Mouse (Mus musculus) heart, postnatal 4 days (tissue): ENCODE data around the gene Galnt7. TPM values are rescaled to one million over a fixed set of nuclear protein-coding genes. Genes with fewer than 3 reads are reported as not detected.

ENCODE experiments used
- DNase-seq: peaks from one replicate; pipeline ENCODE4 v3.0.0; 2021
- total RNA-seq, 2 experiments: library from RNA; stranded (reverse); gene quantifications; 2 replicates each; pipeline ENCODE4 v1.2.3; 2021

Galnt7 gene
- total RNA-seq, 2 experiments from 2014 or later: 5.1 to 5.5 TPM

DNA sequence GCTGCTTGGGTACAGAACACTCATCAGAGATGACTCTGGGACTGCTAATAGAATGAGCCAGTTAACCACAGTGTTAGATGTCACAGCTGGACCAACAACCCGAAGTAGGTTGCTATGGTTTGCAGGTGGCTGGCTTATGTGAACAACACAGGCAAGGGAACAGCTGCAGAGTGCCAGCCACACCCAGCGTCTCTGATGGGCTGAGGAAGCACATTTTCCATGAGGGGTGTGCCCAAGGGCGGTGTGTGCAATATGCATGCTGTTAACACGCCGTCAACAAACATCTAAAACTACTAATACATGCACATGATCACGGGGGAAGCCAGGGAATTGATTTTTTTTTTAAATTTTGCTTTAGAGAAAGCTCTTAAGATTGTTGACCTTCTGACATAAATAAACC lies 73.0 kb downstream of the Galnt7 start:
- DNase-seq: no peak

DNA sequence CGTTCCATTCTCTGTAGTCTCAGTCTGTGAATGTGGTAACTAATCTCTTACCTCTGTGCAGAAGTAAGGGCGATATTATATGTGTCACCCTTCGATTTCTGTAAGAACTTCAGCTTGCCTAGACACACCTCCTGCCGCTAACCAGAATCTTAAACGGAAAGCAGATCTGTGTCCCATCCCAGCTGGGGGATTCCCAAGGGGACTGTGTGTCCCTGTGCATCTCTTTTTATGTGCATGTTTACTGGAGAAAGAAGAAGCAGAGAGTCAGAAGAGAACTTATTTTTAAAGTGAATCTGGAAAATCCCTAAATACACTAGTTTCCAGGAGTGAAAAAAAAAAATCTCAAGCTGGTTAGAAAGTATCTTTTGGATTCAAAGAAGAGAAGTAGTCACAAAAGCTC lies 75.5 kb downstream of the Galnt7 start:
- no peak for DNase-seq

DNA sequence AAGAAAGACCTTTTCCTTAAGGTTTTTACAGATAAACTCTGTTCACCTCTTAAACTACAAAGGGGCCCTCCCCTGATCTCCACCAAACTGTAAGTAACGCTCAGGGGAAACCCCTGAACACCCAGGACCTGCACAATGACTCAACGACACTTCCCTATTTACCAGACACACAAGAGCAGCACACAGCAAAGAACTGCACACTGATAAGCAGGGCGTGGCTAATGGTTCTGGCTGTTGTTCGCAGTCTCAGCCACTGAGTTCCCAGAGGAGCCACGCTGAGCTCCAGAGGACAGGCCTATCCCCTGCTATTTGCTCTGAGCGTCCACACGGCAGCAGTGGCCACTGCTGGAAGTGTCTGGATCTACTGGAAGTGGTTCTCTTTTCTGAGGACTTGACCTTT lies 76.6 kb downstream of the Galnt7 start:
- peak; percentile 71 for DNase-seq

DNA sequence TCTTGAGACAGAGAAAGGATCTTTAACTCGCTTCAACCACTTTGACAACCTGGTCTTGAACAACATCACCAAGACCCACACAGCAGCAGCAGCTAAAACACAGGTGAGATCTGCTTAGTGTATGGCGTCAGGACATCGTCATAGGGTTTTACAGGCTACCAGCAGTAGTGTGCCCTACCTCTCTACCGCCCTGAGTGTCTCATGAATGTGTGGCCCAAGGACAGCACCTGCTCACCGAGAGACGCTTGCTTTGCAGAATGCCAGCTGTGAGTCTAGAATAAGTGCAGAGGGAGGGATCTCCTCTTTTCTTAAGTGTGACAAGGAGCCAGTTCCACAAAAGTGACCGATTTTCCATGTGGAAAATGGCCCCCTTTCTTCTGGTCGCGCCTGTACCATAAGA lies 77.5 kb downstream of the Galnt7 start:
- no peak for DNase-seq

DNA sequence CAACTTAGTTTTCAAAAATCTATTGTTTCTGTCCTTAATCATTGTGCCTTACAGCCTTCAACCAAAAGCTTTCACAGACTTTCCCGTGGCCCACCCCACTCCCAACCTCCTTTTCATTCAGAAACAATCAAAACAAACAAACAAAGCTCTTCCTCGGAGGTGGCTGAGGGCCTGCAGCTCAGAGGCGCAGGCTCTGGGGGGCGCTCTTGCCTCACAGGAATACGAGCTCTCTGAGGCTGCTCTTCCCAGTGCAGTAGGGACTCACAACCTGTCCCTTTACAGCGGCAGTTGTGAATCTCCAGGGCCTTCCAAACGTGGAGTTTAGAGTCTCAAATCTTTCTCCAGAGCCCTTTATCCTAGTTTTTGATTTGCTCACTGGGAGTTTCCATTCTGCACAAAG lies 78.4 kb downstream of the Galnt7 start:
- peak; percentile 80 for DNase-seq

DNA sequence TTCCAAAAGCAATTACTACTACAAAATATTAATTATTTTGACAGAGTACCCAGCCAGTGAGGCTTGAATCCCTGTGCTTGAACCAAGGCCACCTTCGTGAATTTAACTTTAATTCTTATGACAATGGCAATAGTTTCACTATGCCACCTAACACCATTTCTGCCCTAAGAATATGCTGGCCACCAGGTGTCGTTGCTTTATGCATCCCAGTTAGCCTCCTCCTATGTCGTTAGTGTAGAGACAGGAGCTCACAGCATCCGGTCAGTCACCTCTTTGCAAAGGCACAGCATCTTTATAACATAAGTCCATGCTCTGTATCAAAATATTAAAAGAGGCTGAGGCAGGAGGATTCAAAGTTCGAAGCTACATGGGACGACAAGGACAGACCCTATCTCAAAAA lies 79.0 kb downstream of the Galnt7 start:
- no peak for DNase-seq

DNA sequence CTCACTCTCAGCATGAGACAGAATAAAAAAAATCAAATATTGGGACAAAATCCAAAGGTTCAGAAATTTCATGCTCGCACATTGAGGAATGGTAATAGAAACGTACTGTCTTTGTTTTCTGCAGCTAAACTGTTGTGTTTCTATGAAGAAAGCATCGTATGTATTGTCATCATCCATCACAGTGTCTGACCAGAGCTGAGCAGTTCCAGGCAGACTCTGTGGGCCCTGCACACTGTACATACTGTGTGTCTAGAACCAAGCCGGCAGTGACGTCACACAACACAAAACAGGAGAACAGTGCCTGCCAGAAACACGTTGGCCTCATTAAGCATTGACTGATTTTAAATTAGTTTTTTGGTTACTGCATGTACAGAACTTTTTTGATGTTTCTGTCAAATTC lies 82.9 kb downstream of the Galnt7 start:
- no peak for DNase-seq

DNA sequence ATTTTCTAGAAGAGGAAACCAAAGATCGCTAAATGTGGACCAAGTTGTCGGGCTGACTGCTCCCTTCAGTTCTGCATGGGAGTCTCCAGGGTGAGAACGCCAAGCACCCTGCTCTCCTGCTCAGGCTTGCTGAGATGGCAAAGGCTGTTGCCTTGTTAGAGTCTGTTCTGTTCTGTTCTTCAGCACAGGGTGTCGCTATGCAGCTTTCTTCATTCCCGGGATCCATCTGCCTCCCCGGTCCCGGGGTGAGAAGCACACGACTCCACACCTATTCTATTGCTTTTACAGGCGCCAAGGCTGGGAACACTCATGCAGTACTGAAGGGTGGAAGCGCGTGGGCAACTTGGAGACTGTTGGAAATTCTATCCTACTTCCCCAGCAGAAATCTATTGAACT lies 83.4 kb downstream of the Galnt7 start:
- no peak for DNase-seq

DNA sequence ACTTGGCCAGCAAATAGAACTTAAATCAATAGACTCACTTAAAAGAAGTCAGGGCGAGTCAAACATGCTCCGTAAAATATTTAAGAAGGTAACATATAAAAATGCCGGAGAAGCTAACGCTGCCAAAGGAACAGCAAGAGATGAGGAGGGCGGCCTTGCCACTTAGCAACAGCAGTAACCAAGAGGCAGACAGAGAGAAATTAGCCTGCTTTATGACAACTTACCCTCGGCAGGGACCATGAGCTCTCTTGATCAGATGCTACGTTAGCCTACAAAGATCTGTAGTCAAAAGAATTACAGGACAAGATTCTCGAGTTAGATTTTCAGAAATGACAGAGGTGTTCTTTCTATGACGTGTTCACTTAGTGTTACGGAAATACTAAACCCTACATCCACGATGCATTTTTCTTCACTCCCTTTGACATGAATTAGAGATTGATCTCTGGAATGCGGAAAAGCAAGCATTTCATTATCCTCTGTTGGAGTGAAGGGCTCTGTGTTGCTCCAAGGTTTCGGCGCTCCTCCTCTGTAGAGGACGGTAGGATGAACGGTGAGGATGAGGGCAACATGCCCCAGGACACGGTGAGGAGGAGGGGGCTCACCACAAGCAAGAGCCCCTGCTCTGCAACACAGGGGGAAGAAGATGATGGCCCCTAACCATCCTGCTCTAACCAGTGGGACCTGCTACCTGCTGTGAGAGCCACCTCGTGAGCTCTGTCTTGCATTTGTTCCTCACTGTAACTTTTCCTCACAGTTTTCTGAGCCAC lies 84.0 kb downstream of the Galnt7 start:
- DNase-seq: no peak

DNA sequence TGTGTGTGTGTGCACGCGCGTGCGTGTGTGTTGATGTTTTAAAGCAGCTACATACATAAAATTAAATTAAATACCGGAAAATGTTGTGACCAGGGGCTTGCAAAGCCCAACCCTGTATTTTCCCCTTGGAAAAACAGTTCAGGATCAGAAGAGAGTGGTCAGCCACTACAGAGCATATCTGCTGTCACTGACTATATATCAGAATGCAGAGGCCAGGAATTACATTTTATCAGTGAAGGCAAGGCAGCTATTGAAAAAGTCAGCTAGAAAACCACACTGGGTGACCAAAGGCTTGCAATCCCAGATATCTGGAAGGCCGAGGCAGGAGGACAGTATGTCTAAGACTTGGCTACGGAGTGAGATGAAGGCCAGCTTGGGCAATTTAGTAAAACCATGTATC lies 84.8 kb downstream of the Galnt7 start:
- no peak for DNase-seq

DNA sequence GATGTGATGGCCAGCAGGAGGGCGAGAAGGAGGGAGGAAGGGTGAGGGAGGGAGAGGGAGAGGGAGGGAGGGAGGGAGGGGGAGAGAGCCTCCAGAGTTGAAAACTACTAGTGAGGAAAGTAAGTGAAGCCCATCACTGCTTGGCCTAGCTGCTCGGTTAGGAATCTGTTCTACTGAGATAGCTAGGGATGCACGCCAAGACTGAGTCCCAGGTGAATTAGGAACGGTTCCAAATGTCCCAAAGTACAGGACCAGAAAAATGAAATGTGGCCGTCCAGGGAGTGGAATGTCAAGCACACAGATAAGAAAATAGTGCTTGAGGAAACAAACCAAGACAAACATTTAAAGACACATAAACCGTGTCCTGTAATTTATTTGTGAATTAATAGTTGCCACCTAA lies 87.8 kb downstream of the Galnt7 start:
- DNase-seq: peak; percentile 13

DNA sequence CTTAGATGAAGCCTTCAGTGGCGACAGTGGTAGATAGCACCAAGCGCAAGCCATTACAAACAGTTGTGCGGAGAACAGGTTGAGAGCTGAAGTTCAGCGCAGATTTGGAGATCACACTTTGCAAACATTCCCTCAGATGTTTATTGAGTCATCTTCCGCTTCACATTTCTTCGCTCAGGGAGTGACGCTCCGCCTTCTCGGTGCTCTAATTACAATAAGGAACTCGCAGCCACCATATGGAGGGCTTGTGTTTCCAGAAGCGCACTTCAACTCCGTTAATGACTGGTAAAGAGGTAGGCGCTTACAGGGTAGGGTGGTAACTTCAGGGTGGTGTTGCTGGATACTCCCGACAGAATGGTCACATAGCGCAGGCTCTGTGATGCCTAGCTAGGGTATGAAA lies 89.1 kb downstream of the Galnt7 start:
- DNase-seq: no peak

DNA sequence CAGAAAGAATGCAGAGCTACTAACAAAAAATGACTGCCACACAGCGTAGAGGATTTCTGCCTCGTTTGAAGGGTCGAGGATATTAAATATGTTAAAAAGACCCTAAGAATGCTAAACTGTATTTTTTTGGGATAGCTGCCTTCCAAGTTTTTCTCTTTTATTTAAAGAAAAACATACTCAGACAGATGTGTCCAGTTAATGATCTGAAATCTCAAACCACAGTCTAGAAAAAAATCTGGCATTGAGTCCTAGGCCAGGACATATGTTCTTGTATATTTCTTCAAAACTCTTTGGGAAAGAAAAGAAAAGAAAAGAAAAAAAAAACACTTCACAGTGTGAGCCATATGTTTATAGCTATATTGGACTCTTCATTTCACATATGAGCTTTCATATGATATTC lies 90.1 kb downstream of the Galnt7 start:
- no peak for DNase-seq

DNA sequence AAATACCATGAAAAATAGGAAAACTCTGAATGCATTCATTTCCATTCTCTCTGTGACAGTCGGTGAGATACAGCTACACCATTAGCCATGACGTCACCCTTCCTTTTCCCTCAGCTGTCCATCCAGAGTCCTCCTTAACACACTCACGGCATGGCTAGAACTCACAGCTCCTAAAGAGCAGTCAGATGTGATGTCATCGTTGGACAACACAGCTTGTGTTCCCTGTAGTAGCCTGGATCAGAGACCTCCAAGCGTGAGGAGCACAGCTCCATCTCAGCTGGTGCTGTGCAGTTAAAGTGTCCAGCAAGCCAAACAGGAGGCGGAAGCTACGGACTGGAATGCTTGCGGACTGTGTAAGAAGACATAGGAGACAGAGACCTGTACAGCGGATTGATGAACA lies 91.9 kb downstream of the Galnt7 start:
- DNase-seq: no peak

DNA sequence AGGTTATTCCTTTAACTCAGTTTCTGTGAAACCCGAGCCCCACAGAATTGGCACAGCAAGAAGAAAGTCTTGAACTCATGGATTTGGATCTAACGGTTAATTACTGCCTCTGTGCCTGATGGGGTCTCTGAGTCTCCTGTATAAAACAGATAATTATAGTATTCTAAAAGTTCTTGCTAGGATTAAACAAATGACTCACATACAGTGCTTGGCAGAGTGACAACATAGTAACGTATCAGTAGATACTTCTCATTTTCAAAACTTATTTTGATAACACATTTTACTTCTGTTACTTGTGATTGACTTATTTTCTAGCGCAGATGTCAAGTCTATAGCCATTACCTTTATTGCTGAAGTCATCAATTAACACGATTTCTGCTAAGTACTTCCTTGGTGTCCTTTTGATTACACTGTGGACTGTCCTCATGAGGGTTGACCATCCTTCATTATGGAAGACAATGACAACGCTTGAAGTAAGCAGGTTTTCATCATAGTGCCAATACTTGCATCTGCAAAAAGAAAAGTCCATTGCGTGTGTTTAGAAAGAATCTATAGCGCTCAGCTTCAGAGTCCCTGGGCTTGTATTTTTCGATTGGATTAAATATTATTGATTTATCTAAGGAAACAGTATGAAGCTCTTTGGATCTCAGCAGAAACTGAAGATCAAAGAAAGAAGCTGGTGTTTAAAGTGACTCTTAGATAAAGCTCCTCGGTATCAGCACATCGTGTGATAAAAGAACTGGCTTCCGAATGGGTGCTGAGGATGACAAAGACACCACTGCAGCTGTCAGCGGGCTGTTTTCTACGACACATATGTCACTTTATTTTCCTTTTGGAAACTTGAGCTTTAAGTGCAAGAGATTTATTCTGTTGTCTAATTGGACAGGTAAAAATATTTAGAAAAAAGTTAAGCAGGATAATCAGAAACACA lies 100.5 kb downstream of the Galnt7 start:
- no peak for DNase-seq

DNA sequence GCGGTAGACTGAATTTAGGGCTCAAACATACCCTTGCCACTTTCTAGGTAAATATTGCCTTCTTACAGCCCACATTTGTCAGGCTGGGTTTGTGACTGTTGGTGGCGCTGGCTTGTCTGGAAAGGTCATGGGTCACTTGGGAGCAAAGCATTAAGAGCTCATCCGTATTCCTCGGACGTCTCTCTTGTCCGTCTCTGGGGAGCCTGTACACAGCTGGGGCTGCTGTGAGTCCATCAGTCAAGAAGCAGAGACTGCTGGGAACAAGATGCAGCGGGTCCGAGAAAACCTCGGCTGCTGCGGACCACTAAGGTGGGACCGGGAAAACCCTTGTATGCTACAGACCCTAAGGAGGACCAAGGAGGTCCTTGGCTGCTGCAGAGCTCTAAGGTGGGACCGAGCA lies 105.3 kb downstream of the Galnt7 start:
- no peak for DNase-seq

DNA sequence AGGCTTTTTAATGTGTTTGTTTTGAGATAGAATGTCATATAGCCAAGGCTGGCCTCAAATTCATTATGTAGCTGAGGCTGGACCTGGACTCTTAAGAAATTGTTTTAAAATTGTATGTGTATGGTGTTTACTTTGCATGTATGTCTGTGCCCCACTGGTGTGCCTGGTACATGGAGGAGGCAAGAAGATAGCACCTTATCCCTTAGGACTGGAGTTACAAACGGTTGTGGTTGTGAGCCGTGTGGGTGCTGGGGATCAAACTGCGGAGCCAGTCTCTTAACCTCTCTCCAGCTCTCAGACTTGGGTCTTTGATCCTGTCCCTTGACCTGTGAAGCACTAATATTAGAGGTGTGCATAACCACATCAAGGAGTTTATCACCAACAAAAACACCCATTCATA lies 106.0 kb downstream of the Galnt7 start:
- DNase-seq: no peak

DNA sequence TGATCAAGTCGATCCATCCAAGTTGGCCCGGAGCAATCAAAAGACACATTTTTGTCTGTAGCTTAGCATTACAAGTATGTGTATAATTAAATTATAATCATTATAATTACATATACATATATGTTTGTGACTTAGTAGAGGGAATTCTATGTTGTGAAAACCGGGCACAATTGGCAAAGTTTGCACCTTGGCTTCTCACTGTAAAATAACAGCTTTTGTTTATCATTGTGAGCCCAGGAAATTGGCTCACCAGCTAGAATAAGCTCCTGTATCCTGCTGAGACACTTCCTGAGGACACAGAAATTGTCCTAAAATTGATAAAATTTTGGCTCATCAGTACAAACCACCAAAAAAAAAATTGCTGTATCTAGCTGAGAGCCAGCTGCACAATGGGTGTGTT lies 106.4 kb downstream of the Galnt7 start:
- no peak for DNase-seq

DNA sequence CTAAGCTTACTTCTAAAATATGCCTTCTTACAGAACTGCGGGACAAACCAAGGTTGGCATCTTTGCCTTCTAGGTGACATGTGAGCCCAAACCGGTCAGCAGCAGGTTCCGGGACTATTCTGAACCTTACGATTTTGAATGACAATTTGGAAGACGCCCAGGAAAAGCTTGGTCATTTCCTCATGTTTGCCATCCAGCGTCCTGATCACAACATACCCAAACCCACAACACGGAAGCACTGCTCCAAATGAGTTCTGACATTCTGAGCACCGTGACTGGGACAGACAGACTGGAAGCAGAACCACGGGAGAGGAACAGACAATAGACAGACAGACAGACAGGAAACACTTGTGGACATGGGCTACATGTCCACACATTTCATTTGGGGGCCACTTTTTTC lies 111.4 kb downstream of the Galnt7 start:
- no peak for DNase-seq

DNA sequence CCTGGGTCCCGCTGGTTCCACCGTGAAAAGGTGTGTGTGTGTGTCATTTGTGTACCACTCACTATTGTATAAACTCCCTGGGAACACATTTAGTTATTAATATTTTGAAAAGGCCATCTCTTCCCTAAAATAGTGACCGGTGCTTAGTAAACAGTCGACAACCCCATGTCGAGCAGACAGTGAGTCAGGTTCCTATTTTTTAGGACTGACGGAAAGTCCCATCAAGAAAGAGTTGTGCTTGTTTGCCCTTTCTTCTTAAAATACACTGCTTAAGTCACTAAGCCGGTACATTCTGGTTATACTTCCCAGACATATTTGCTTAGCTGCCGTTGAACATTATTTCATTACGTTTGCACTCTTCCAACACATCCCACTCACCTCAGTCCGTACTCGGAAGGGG lies 111.9 kb downstream of the Galnt7 start:
- no peak for DNase-seq

DNA sequence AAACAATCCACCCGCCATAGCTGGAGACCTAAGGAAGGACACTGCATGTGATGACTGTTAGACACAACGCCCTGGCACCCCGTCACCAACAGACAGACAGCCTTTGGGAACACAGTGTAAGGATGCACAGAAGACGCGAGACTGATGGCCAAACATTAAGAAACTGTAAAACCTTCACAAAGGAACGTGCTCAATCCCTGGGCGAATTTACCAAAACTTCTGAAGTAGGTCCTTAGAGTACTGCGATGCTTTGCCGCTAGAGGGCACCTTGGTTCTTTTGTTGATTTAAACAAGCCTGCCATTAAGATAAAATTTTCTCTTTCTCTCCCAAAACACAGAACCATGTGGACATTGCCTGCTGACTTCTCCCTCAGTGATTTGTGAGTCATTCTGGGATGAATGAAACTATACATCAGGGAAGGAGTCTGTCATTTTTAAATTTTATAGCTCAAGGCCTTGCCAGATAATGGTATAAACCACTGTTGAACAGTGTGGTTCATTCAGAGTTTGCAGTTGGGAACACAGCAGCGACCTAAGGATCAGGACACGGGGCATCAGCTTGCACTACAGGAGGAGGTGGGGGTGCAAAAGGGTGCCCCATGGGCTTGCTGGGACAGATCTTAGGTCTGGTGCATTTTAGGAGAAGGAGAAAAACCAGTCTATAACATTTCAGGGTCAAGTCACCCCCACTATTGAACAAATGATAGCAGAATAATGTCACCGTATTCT lies 112.6 kb downstream of the Galnt7 start:
- peak; percentile 81 for DNase-seq

DNA sequence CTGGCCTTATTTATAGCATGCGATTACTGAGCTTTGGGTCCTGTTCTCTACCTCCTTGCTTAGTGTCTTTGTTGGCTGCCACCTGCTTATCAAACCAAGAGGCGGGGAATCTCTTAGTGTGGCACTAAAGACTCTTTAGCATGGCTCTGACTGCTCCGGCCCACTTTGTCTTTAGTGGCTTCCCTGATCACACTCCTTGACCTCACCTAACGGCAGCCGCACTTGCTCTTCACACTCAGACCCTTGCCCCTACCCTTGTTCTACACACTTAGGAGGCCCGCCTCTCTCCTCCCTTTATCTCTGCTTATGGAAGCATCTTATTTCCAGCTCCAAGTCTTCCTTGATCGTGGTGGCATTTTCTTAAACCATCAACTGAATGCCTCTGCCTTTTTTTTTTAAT lies 114.2 kb downstream of the Galnt7 start:
- no peak for DNase-seq

DNA sequence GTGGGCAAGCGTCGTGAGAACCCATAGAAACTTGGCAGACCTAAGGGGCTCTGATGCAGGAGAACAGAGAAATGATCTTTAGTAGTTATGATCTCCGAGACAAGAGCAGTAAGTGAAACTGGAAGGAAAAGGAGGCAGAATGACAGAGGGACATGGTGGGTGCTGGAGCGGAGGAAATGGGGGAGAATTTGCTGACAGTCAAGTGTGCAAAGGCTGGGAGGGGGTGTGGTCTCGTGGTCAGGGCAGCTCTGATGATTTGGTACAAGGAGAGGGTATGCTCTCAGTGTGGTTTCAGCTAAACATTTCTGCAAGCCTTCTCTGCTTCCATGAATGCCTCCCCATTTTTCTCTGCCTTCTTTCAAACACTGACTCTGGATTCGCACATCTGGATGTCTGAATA lies 116.7 kb downstream of the Galnt7 start:
- no peak for DNase-seq
